Mouse (Mus musculus): ENCODE measurements around the gene Gen1.
A peak's percentile ranks its signal among the peaks of the same experiment; 100 is the strongest.

DNA sequence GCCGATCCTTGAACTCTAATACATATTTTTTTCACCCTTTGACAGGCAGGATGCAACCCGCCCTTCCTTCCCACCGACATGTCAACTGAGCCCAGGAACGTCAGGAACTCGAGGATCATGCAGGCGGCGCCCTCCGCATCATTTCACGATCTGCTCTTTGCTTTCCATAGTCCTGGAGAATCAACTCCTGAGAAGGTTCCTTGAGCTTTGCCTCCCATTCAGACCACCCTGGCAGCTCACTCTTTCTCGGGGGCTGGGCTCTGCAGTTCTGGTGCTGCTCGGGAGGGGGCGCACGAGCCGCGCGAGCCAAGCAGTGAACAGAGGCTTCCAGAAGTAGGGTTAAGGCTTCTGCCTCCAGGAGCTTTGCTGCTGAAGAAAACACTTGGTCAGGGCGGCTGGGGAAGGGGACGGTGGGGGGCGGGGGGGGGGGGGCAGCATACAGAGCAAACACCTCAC, 69.4 kb downstream of the Gen1 start:
- TF ChIP-seq POLR2A (IDR thresholded peaks at IDR 0.05; ENCODE audit: insufficient read depth, low read length) (no peak), EP300 (IDR thresholded peaks at IDR 0.05; ENCODE audit: insufficient read depth, low read depth, low read length) (no peak), CTCF (IDR thresholded peaks at IDR 0.05; ENCODE audit: low read depth, low read length) (peak; percentile 82)

Data from ES-Bruce4 (cell line).